Mouse (Mus musculus) heart, embryonic 14.5 days (tissue): ENCODE data around the gene Phf2. TPM values are rescaled to one million over a fixed set of nuclear protein-coding genes. Genes with fewer than 3 reads are reported as not detected.
A peak's percentile ranks its signal among the peaks of the same experiment; 100 is the strongest.

Experiments used
- ATAC-seq: fragments of 200-750 bp; cut with Nextera tagmentation; 2 replicates; pipeline ENCODE4 v1.8.0; 2017; ENCODE audit warnings: low read depth, moderate TSS enrichment; ENCODE audit not compliant: insufficient number of reproducible peaks, insufficient read depth, low FRiP score
- H3K27ac ChIP-seq, 2 experiments: fragments of 200-500 bp in 1 of 2; fragments of 300-500 bp in 1 of 2; sonication (generic) in 1 of 2; replicated peaks in 1 of 2; 2 replicates each; pipeline ENCODE4 v1.5.1; 2012 to 2014; ENCODE audit warnings: low read depth in 2 of 2, low read length in 2 of 2, control low read depth in 1 of 2, mild to moderate bottlenecking in 1 of 2, mixed read lengths in 1 of 2; ENCODE audit not compliant: control insufficient read depth in 1 of 2, insufficient read depth in 1 of 2
- H3K27me3 ChIP-seq: fragments of 300-500 bp; sonication (generic); 2 replicates; pipeline ENCODE4 v1.6.1; 2014; ENCODE audit warnings: mild to moderate bottlenecking, low read length, control low read depth; ENCODE audit not compliant: control insufficient read depth, insufficient read depth
- H3K36me3 ChIP-seq: fragments of 300-500 bp; sonication (generic); 2 replicates; pipeline ENCODE4 v1.6.1; 2014; ENCODE audit warnings: mild to moderate bottlenecking, control low read depth, low read length, mixed read lengths; ENCODE audit not compliant: control insufficient read depth, insufficient read depth
- H3K4me1 ChIP-seq, 2 experiments: fragments of 200-500 bp in 1 of 2; fragments of 300-500 bp in 1 of 2; sonication (generic) in 1 of 2; 2 replicates each; pipeline ENCODE4 v1.6.1; 2012 to 2014; ENCODE audit warnings: low read length in 2 of 2, control low read depth in 1 of 2, mixed read lengths in 1 of 2; ENCODE audit not compliant: control insufficient read depth in 2 of 2, insufficient read depth in 2 of 2
- H3K4me2 ChIP-seq: fragments of 300-500 bp; sonication (generic); 2 replicates; pipeline ENCODE4 v1.6.1; 2014; ENCODE audit warnings: mild to moderate bottlenecking, low read length
- H3K4me3 ChIP-seq, 2 experiments: fragments of 200-500 bp in 1 of 2; fragments of 300-500 bp in 1 of 2; sonication (generic) in 1 of 2; 2 replicates each; pipeline ENCODE4 v1.5.1; 2012 to 2014; ENCODE audit warnings: low read length in 2 of 2, mild to moderate bottlenecking in 2 of 2, control low read depth in 1 of 2, low read depth in 1 of 2, moderate library complexity in 1 of 2; ENCODE audit not compliant: control insufficient read depth in 1 of 2, insufficient read depth in 1 of 2
- H3K9ac ChIP-seq: fragments of 300-500 bp; sonication (generic); 2 replicates; pipeline ENCODE4 v1.6.1; 2014; ENCODE audit warnings: mild to moderate bottlenecking, low read length
- H3K9me3 ChIP-seq: fragments of 300-500 bp; sonication (generic); 2 replicates; pipeline ENCODE4 v1.6.1; 2016; ENCODE audit warnings: low read length, control low read depth; ENCODE audit not compliant: control insufficient read depth
- WGBS: fragments of 180-500 bp; shearing (Covaris S2); extraction: QIAGEN DNeasy Blood & Tissue Kit; methylation state at CpG from one replicate; pipeline ENCODE4 v1.1.7; 2014; 5-methylcytosine and 5-hydroxymethylcytosine counted together
- polyA plus RNA-seq: library from polyadenylated mRNA; unstranded; fragments of >200 nt; fragmentation: Nextera tagmentation; extraction: Ambion mirVana; gene quantifications from 2 replicates; pipeline ENCODE4 v1.2.1, GENCODE M21; 2014

Phf2 gene
- polyA plus RNA-seq, 1 experiment from 2014 or later = 5.9 TPM

- Histone ChIP-seq H3K9ac (no peak overlapping the region), H3K27me3 (no peaks in the 10 kb centered on the region), H3K4me1 (peaks cover 2 to 3% of the 10 kb centered on the region in 2 experiments; a peak in 3 of 4 replicates), H3K36me3 (peaks cover 57% of the 10 kb centered on the region), H3K4me2 (no peak overlapping the region), H3K27ac (no peak overlapping the region), H3K4me3 (no peak overlapping the region), H3K9me3 (no peaks in the 10 kb centered on the region)
- WGBS = 61% methylated on average over 15 of the region's 15 CpGs
- ATAC-seq = no peak
Observed at GRCm38 (mm10) chr13:48802181-48802580, 68.7 kb downstream of the Phf2 start.

- Histone ChIP-seq H3K9me3 (no peaks in the 10 kb centered on the region), H3K27ac (no peak overlapping the region), H3K36me3 (peaks cover 46% of the 10 kb centered on the region), H3K27me3 (no peaks in the 10 kb centered on the region), H3K4me1 (peaks cover 7 to 10% of the 10 kb centered on the region in 2 experiments; a peak in 3 of 4 replicates), H3K4me3 (no peak overlapping the region), H3K4me2 (no peak overlapping the region), H3K9ac (no peak overlapping the region)
- ATAC-seq = no peak
- 17% methylated on average over 11 of the region's 11 CpGs for WGBS
Observed at GRCm38 (mm10) chr13:48800850-48801546, 69.9 kb downstream of the Phf2 start.

GRCm38 (mm10) chr13:48798256-48798771 is 72.6 kb downstream of the Phf2 start:
- Histone ChIP-seq H3K27ac (no peak overlapping the region), H3K4me2 (no peak overlapping the region), H3K27me3 (no peaks in the 10 kb centered on the region; the same call in 1 of the 2 replicates), H3K36me3 (peaks cover 22% of the 10 kb centered on the region), H3K4me3 (no peak overlapping the region), H3K9ac (no peak overlapping the region), H3K9me3 (no peaks in the 10 kb centered on the region), H3K4me1 (peaks cover 7 to 10% of the 10 kb centered on the region in 2 experiments; a peak in 3 of 4 replicates)
- WGBS = 75% methylated on average over 14 of the region's 14 CpGs
- no peak for ATAC-seq

DNA sequence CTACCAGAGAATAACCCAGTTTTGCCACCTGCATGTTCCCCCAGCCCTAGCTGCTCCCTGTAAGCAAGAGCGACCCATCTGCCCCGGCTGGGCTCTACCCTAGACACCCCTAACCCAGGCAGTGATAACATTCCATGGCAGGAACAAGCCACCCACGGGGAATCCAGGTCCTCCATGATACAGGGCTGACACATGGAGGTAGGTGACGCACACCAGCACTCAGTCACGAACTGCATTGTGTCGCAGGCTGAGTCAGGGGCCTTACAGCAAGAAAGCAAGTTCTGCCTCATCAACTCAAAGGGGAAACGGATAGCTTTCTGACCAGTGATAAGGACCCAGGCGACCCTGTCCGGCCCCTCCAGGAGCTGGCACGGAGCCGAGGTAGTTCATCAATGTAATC is 74.0 kb downstream of the Phf2 start:
- 20% methylated on average over 11 of the region's 11 CpGs for WGBS
- Histone ChIP-seq H3K36me3 (peaks cover 8% of the 10 kb centered on the region), H3K4me3 (no peak overlapping the region), H3K4me2 (peak overlapping the region; percentile 25; the same call in 1 of the 2 replicates), H3K27me3 (no peaks in the 10 kb centered on the region; the same call in 1 of the 2 replicates), H3K9ac (no peak overlapping the region), H3K9me3 (no peaks in the 10 kb centered on the region), H3K27ac (no peak overlapping the region), H3K4me1 (peaks cover 7 to 10% of the 10 kb centered on the region in 2 experiments; a peak in 3 of 4 replicates)
- ATAC-seq = no peak

- no peaks in the 10 kb centered on the region for H3K9me3 ChIP-seq
- no peak for ATAC-seq
- WGBS = 83% methylated on average over 6 of the region's 6 CpGs
- H3K36me3 ChIP-seq = no peaks in the 10 kb centered on the region
- H3K27me3 ChIP-seq = no peaks in the 10 kb centered on the region; the same call in 1 of the 2 replicates
- H3K4me3 ChIP-seq = no peak overlapping the region
- H3K4me1 ChIP-seq = peaks cover 7 to 10% of the 10 kb centered on the region in 2 experiments; a peak in 3 of 4 replicates
- H3K27ac ChIP-seq = no peak overlapping the region
- no peak overlapping the region for H3K9ac ChIP-seq
- no peak overlapping the region for H3K4me2 ChIP-seq
Observed at GRCm38 (mm10) chr13:48795711-48796110, 75.2 kb downstream of the Phf2 start.

DNA sequence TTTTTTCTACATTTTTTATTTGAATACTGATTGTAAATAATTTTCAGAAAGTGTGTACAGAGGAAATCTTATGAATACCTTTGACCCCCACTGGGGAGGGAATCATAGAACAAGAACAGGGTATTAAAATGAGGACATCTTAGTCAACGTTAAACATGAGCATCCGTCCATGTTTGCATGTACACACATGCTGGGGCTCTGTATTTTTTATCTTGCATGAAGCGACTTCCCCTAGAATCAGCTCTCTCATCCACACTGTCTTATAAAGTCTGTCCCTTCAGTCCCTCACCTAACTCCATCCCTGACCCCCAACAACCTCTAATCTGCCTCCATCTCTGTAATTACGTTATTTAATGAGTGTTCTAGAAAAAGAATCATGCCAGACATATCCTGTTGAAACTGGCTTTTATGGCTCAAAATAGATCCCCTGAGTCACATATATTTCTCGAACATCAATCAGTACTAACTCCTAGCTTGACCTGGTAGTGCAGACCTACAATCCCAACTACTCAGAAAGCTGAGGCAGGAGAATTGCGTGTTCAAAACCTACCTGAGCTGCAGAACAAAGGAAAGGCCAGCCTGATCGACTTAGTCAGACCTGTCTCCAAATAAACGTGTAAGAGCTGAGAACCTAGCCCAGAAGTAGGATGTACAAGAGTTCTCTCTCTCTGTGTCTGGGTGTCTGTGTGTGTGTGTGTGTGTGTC is 86.2 kb downstream of the Phf2 start:
- 79% methylated on average over 8 of the region's 8 CpGs for WGBS
- no peak for ATAC-seq
- Histone ChIP-seq H3K36me3 (no peaks in the 10 kb centered on the region), H3K9ac (no peak overlapping the region), H3K4me2 (no peak overlapping the region), H3K27me3 (no peaks in the 10 kb centered on the region; the same call in 1 of the 2 replicates), H3K4me1 (peaks cover 0 to 10% of the 10 kb centered on the region in 2 experiments; a peak in 1 of 4 replicates), H3K4me3 (no peak overlapping the region), H3K9me3 (no peaks in the 10 kb centered on the region), H3K27ac (no peak overlapping the region)

- H3K27ac ChIP-seq = no peak overlapping the region
- H3K4me3 ChIP-seq = no peak overlapping the region
- no peak for ATAC-seq
- 66% methylated on average over 8 of the region's 8 CpGs for WGBS
- H3K4me1 ChIP-seq = peaks cover 0 to 10% of the 10 kb centered on the region in 2 experiments; a peak in 1 of 4 replicates
- no peaks in the 10 kb centered on the region; the same call in 1 of the 2 replicates for H3K27me3 ChIP-seq
- H3K36me3 ChIP-seq = no peaks in the 10 kb centered on the region
- H3K9me3 ChIP-seq = no peaks in the 10 kb centered on the region
- no peak overlapping the region for H3K9ac ChIP-seq
- no peak overlapping the region for H3K4me2 ChIP-seq
Observed at GRCm38 (mm10) chr13:48784151-48784550, 86.8 kb downstream of the Phf2 start.
